Mouse (Mus musculus) A20 (cell line): ENCODE measurements at regions not wholly inside any gene's neighbourhood (a gene's known extent, or its start where the extent isn't known, plus 50 kb on each side); places are given as distances from the start of the nearest gene placed in this dataset.

Experiments
- DNase-seq: peaks from one replicate; pipeline ENCODE4 v3.0.0-alpha.2; 2011; ENCODE audit warnings: low read depth, low spot score

DNA sequence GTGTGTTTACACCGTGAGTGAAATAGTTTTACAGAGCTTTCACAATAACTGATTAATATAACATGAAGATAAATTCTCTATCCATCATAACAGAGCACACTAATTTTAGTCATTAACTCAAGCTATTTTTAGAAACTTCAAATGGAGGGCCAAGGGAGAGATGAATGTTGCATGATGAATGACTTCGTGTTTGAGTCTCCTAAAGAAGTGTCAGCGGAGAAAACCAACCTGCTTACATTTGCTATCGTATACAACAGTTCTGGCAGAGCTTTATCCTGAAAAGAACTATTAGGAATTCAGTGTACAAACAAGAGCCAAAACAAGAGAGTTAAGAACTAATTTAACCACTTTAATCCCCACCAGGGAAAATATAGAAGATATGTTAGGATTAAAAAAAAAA lies 526.9 kb downstream of the Zpld1 start:
- DNase-seq, result no peak

DNA sequence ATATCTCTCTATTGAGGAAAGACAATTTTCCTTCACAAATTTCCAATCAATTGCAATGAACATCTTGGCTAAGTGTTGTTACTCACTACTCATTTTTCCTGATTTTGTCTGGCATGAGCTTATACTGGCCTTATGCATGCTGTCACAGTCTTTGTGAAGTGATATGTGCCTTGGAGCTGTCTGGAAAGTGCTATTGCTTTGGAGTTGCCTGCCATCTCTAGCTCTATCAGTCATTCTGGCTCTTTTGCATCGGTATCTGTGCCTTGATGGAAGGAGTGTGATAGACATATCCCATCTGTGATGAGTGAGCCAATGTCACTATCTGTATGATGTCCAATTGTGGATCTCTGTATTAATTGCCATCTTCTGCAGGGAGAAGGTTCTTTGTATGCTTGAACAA lies 553.6 kb downstream of the Zpld1 start:
- no peak for DNase-seq

DNA sequence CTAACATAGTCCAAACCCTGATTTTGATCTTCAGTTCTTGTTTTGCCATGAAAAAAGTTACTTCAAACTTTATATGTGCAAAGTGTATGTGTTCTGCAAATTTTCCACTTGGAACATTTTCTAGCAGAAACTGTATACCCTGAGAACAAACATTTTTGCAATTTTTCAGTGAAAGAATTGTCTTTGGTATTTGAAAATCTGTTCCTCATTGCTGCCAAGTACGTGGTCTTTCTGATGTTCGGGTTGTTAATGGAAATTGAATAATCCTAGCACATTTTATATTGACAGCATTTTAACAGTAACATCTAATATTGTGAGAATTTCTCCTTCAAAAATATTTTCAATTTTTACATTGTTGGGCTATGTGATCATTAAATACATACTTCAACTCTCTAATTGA lies 564.3 kb downstream of the Zpld1 start:
- DNase-seq, result no peak

DNA sequence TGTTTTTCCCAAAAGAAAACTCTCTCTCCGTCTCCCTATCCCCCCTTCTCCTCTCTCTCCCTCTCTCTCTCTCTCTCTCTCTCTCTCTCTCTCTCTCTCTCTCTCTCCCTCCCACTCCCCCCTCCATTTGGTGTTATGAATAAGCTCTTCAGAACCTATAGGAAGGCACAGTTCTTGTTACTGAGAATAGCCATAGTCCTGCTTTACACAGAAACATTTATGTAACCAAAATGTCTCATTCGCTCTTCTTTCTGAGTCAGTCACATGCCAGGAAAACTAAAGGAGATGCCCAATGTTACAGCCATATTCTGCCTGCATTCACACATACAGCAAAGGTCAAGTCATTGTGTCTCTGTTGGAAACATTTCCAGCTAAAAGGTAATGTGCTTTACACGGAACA lies 589.9 kb downstream of the Zpld1 start:
- no peak for DNase-seq

DNA sequence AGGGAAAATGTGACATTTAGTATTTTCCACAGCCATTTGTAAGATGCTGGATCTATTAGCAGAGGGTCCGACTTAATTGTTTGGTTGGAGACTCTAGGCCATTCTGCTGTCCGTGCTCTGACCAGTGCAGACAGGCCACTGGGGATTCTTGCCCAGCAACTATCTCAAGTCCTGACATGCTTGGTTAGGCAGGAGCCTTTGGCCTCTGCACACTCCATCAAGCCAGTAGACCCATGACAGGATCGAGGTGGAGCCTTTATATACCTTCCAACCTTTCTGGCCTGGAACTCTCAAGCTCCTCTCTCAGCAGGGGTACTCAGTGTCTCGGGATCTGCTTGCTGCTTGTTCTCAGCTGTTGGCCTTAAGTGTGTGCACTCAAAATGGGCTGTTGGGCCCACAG lies 615.0 kb downstream of the Zpld1 start:
- peak; percentile 13 for DNase-seq

DNA sequence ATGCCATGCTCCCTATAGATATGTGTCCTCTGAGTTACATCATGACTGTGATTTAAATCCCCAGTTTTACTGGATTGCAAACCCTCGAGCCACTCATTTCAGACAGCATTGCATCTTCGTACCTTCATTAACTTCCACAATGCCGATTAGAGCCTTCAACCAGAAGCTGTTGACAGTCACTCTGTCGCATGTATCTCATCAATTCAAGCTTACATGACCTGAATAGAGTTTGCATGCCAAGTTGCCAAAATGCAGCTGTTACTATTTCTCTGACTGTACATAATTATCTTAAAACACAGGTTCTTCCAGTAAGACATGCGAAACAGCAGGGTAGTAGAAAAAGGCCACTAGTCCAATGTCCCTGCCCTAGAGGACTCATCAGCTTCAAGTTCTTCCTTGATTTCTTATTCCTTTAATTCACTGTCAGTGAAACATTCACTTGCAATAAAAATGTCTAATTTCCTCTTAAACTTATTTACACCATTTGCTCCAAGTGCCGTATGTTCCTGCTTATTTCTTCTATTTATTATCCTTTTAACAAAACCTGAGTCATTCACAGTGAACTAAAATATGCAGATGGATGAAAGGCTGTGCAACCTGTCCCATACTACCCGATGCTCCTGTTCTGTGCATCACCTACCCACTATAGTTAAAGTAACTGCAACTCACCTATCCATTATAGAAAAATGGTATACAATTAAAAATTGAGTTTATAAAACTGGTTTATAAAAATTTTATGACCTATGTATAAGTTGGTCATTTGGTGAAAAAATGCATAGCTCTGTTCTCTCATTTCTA lies 648.9 kb downstream of the Zpld1 start:
- no peak for DNase-seq

DNA sequence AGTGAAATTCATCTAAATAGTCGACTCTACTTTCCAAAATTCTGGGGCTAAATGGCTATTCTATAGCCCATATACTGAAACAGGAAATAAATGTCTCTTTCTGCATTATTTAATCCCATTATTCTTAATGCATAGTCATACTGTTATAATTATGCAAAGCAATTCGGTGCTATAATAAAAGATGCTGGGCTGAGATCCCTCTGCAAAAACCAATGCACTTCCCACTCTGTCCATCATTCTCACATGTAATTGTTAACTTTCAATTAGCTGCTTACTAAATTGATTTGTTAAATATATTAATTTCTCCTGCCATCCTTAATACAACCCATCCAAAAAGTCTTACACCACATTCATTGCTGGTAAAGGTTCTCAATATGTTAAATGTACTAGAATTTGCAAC lies 650.0 kb downstream of the Zpld1 start:
- DNase-seq, result no peak

DNA sequence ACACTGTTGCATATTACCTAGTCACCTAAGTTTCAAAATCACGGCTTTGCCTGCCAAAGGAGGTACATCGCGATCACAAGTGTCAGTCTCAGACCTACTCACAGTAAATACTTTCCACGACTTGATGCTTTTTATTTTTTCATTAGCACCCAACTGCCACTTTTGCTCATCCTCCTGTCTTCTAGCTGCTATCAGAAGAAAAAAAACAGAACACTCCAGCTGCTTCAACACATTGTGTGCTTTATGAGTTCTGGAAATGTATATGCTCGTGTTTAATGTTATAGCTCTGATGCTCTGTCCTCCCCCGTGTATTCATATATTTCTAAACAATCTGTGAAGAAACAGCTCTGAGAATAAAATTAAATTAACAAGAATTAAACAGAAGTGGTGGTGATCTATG lies 651.5 kb downstream of the Zpld1 start:
- no peak for DNase-seq

DNA sequence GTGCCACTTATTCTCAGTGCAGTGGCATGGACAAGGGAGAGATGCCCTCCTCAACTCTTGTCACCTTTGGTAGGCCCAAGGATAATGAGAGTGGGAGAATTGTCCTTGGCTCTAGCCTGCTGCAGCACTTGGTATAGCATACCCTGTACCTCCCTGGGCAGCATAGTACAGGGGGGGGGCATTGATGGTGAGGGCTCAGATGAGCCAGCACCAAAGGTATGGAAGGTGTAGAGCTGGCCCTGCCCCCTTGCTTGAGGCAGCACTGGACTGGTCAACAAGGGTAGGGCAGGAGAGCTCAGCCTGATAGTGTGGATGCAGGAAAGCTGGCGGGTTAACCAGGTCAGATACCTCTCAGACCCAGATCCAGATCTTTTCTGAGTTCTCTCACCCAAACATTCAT lies 668.6 kb downstream of the Zpld1 start:
- DNase-seq, result no peak

DNA sequence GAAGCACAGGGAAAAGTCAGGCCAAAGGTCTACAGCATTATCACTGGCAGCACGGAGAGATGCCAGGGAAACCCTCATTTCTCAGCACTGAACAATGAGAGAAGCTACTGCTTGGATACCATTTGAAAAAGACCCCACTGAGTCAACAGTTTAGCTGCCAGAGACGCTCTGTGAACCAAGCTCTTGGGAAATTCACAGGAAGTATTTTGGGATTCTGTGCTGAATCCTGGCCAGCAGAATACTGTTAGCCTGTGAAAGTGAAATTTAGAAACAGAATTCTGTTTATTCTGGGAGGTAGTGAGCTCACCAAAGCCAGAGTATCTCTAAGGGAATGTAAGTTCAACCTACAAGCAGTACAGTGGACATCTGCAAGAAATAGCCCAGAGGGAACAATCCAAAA lies 705.1 kb downstream of the Zpld1 start:
- no peak for DNase-seq
